17 mouse cellular contexts compared by ENCODE assay signal in the genomic region with DNA sequence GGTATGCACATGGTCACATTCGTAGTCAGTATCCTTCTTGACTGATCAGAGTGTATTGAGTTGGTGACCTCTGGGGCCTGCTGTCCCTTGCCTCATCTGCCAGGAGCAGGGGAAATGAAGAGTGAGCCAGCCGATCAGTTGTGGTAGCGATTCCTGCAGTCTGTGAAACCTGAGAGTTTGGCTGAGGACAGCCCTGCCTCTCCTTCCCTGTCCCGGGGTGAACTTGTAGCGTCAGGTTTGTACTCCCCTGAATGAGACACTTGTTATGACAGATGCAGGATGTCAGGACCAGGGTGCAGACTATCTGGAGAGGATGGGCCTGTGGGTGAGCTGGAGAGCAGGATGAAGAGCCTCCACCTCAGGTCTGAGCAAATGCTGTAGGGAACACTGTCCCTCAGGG. TPM values are rescaled to one million over a fixed set of nuclear protein-coding genes. Genes with fewer than 3 reads are reported as not detected.
"Had no signal": no experiment of that assay in that cellular context is flagged by ENCODE, and none has a peak within 500 bp of the region (broad histone marks: within the 10 kb centered on the region; RNA-seq: fewer than 3 reads in every experiment).

No protein-coding gene starts in this region.

- H3K4me3 ChIP-seq: lung, embryonic 15.5 days; midbrain, embryonic 10.5 days; midbrain, embryonic 12.5 days; myocyte; neural tube, embryonic 13.5 days; neural tube, embryonic 15.5 days; stomach, embryonic 15.5 days had no signal

- DNase-seq: lung, adult 18-20 months; lung, postnatal 14 days; right cerebral cortex, adult 18-20 months; right cerebral cortex, postnatal 25 days; right cerebral cortex, postnatal 4 days had no signal

- ATAC-seq: lung, postnatal 0 days; midbrain, embryonic 16.5 days had no signal

- H3K27ac ChIP-seq: lung, embryonic 15.5 days; macrophage; midbrain, embryonic 10.5 days; midbrain, embryonic 12.5 days; neural tube, embryonic 13.5 days; neural tube, embryonic 15.5 days; stomach, embryonic 15.5 days; stomach, postnatal 0 days had no signal

RNA-seq across cellular contexts. Expression of a gene that starts 40.9 kb away (rescaled TPM):
- total RNA-seq: megakaryocyte progenitor cell, adult 5-6 weeks had no signal
- polyA plus RNA-seq: macrophage had no signal
